Mouse (Mus musculus) c-Kit-positive CD71-negative TER-119-negative erythroid progenitor cells, embryonic 14.5 days (primary cell): ENCODE measurements around the gene Gm21173.
"Not testable (repeated sequence)": the region's sequence is repeated elsewhere in the genome, so short reads cannot be mapped to it uniquely, and the experiment has no call there.

Experiments
- DNase-seq: peaks from one replicate; pipeline ENCODE4 v3.0.0-alpha.2; 2013; ENCODE audit warnings: low read depth

Gene Gm21173

DNA sequence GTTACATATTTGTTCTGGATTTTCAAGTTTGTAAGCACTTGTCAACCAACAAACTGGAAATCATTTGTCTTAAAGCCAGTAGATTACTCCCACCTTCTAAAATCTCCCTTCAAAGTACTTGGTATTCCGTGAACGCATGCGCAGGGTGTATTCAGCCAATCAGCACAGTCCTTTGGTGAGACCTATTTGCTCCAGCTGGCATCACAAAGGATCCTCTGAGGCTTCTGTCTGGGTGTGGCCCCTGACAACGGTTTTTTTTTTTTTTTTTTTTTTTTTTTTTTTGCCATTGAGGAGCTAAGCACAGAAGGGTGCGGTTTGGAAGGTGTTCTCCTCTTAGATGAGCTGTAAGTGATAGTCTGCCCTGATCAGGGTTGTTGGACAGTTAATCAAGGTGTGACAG, at the start of gene Gm21173:
TSS of gene Gm21173 (plus strand) at position 301 of the 400 bp plus-strand sequence.
- DNase-seq = not testable (repeated sequence)
